Comparison of ENCODE assay signal across 25 mouse cellular contexts in genomic region chr2:71493161-71493683, GRCm38 (mm10). TPM values are rescaled to one million over a fixed set of nuclear protein-coding genes. Genes with fewer than 3 reads are reported as not detected.
A peak's percentile ranks its signal among the peaks of the same experiment; 100 is the strongest.
DNase-seq lines count a peak whose midpoint lies in the region; ATAC-seq lines count a peak whose summit lies in the region.
"Had no signal": no experiment of that assay in that cellular context is flagged by ENCODE, and none has a peak within 500 bp of the region (broad histone marks: within the 10 kb centered on the region; RNA-seq: fewer than 3 reads in every experiment).

No protein-coding gene starts in this region.

- H3K9me3 ChIP-seq in megakaryocyte, embryonic 14.5 days = no peaks in the 10 kb centered on the region
- H3K9me3 ChIP-seq: embryonic facial prominence, embryonic 13.5 days; forebrain, embryonic 12.5 days; heart, embryonic 15.5 days; hindbrain, embryonic 10.5 days had no signal

- no peaks in the 10 kb centered on the region for H3K36me3 ChIP-seq in megakaryocyte, embryonic 14.5 days (replicated peaks; ENCODE audit: low read length)
- H3K36me3 ChIP-seq: embryonic facial prominence, embryonic 13.5 days; forebrain, embryonic 12.5 days; heart, embryonic 15.5 days; hindbrain, embryonic 10.5 days had no signal

- H3K27me3 ChIP-seq in megakaryocyte, embryonic 14.5 days (replicated peaks) = no peaks in the 10 kb centered on the region
- H3K27me3 ChIP-seq: embryonic facial prominence, embryonic 13.5 days; forebrain, embryonic 12.5 days; heart, embryonic 15.5 days had no signal

- no peak for ATAC-seq in megakaryocyte, adult 5-6 weeks (ENCODE audit: poor library complexity, severe bottlenecking)
- ATAC-seq in inflammation-experienced regulatory T-cells, adult 6 months = no peak
- ATAC-seq: CD4-positive, CD25-positive, alpha-beta regulatory T cell, adult 4 months; forebrain, embryonic 16.5 days; hindbrain, embryonic 16.5 days had no signal

- H3K4me3 ChIP-seq in megakaryocyte, embryonic 14.5 days (replicated peaks) = peak overlapping the region; percentile 38
- H3K4me3 ChIP-seq: embryonic facial prominence, embryonic 13.5 days; forebrain, embryonic 12.5 days; heart, adult 2 months; heart, embryonic 15.5 days; hindbrain, embryonic 10.5 days had no signal

- peaks cover 9% of the 10 kb centered on the region for H3K4me1 ChIP-seq in megakaryocyte, embryonic 14.5 days

- DNase-seq in ES-CJ7 (ENCODE audit: low read depth, low spot score) = peak; percentile 17
- peak; percentile 34 for DNase-seq in brain, adult 2 months (ENCODE audit: low read depth, low spot score)
- no peak for DNase-seq in spleen, postnatal 4 days (ENCODE audit: low spot score in 2 of 2)
- DNase-seq: adrenal gland, adult 2 months; adrenal gland, postnatal 36 days; B cell, adult 2 months; cerebellum, adult 11 months; cerebellum, adult 8-10 months; cerebellum, postnatal 14 days; embryo, embryonic 11 days; gastrocnemius, postnatal 14 days; heart, adult 2 months; heart, postnatal 14 days had no signal

RNA-seq across cellular contexts. Expression of gene Dlx1, which starts 34.7 kb away (rescaled TPM):
- polyA plus RNA-seq in megakaryocyte, embryonic 14.5 days (2012; ENCODE audit: insufficient read depth, low replicate concordance) = 0.31 TPM in 1 of 2 replicates, not detected in the other
- total RNA-seq in megakaryocyte, adult 5-6 weeks (2015) = not detected in 2 replicates
- not detected in 2 replicates for total RNA-seq in megakaryocyte, adult 5-6 weeks (2017)
- polyA plus RNA-seq in inflammation-experienced regulatory T-cells, adult 6 months (2017; shearing (Covaris generic)) = not detected
- total RNA-seq: common myeloid progenitor, adult 5-6 weeks had no signal
- polyA plus RNA-seq: CD4-positive, CD25-positive, alpha-beta regulatory T cell, adult 4 months; gonadal fat pad, adult 2 months had no signal

RNA-seq across cellular contexts. Expression of gene Metap1d, which starts 40.1 kb away (rescaled TPM):
- 3.5 TPM in 1 of 2 replicates, not detected in the other for polyA plus RNA-seq in megakaryocyte, embryonic 14.5 days (2012; ENCODE audit: insufficient read depth, low replicate concordance)
- 18.1 and 23.0 TPM in 2 replicates for total RNA-seq in megakaryocyte, adult 5-6 weeks (2015)
- 12.0 and 14.0 TPM in 2 replicates for total RNA-seq in megakaryocyte, adult 5-6 weeks (2017)
- polyA plus RNA-seq in inflammation-experienced regulatory T-cells, adult 6 months (2017; shearing (Covaris generic)) = 10 to 100 TPM; 10.1 to 38.0 (median 27.6) TPM

RNA-seq across cellular contexts. Expression of gene Dlx2, which starts 53.3 kb away (rescaled TPM):
- not detected in 2 replicates for polyA plus RNA-seq in megakaryocyte, embryonic 14.5 days (2012; ENCODE audit: insufficient read depth, low replicate concordance)
- total RNA-seq in megakaryocyte, adult 5-6 weeks (2015) = not detected in 2 replicates
- total RNA-seq in megakaryocyte, adult 5-6 weeks (2017) = not detected in 2 replicates
- not detected for polyA plus RNA-seq in inflammation-experienced regulatory T-cells, adult 6 months (2017; shearing (Covaris generic))
- total RNA-seq: common myeloid progenitor, adult 5-6 weeks; heart, adult 2 months; heart, postnatal 14 days had no signal
- polyA plus RNA-seq: CD4-positive, CD25-positive, alpha-beta regulatory T cell, adult 4 months; gonadal fat pad, adult 2 months; heart, adult 2 months had no signal

Comparison
In these comparisons a context has a peak if more than half of its experiments do, and no peak if none do; other contexts are left out.
1. DNase-seq: peak in ES-CJ7 (single experiment) and brain, adult 2 months (single experiment); none in spleen, postnatal 4 days (0 of 2).